In genomic region chr5:105425587-105425986, GRCm38 (mm10) we compare ENCODE assay signal across 30 mouse cellular contexts.
"Had no signal": no experiment of that assay in that cellular context is flagged by ENCODE, and none has a peak within 500 bp of the region (broad histone marks: within the 10 kb centered on the region; RNA-seq: fewer than 3 reads in every experiment).

No protein-coding gene starts in this region.

- DNase-seq: left cerebral cortex, postnatal 4 days; liver; liver, embryonic 13.5 days; lung, adult 18-20 months; lung, adult 2 months; lung, embryonic 14.5 days; lung, postnatal 10 days; lung, postnatal 14 days; lung, postnatal 36 days; lung, postnatal 4 days; midbrain, embryonic 14.5 days had no signal

- H3K27ac ChIP-seq: left cerebral cortex, adult 2 months; limb, embryonic 10.5 days; limb, embryonic 12.5 days; limb, embryonic 13.5 days; limb, embryonic 15.5 days; liver, embryonic 13.5 days; liver, embryonic 14.5 days; liver, embryonic 15.5 days; lung, embryonic 15.5 days; macrophage; midbrain, embryonic 10.5 days; midbrain, embryonic 12.5 days; midbrain, embryonic 13.5 days; midbrain, embryonic 15.5 days had no signal

- H3K36me3 ChIP-seq: limb, embryonic 10.5 days; limb, embryonic 12.5 days; limb, embryonic 13.5 days; limb, embryonic 15.5 days; liver, embryonic 15.5 days; lung, embryonic 15.5 days had no signal

- H3K9me3 ChIP-seq: limb, embryonic 10.5 days; limb, embryonic 12.5 days; limb, embryonic 13.5 days; limb, embryonic 15.5 days; liver, embryonic 13.5 days; liver, embryonic 15.5 days; lung, embryonic 15.5 days; megakaryocyte, embryonic 14.5 days had no signal

- H3K4me3 ChIP-seq: left cerebral cortex, adult 2 months; limb, embryonic 10.5 days; limb, embryonic 12.5 days; limb, embryonic 13.5 days; limb, embryonic 15.5 days; liver, embryonic 13.5 days; liver, embryonic 15.5 days; lung, embryonic 15.5 days; midbrain, embryonic 10.5 days; midbrain, embryonic 12.5 days; midbrain, embryonic 13.5 days; midbrain, embryonic 15.5 days; myocyte had no signal

- H3K9ac ChIP-seq: limb, embryonic 12.5 days; limb, embryonic 13.5 days; limb, embryonic 15.5 days; liver, embryonic 13.5 days; liver, embryonic 14.5 days; liver, embryonic 15.5 days; lung, embryonic 14.5 days; lung, embryonic 15.5 days; midbrain, embryonic 12.5 days; midbrain, embryonic 13.5 days; midbrain, embryonic 15.5 days had no signal

- H3K4me1 ChIP-seq: limb, embryonic 13.5 days; liver, embryonic 15.5 days; lung, embryonic 15.5 days; midbrain, embryonic 12.5 days; midbrain, embryonic 15.5 days had no signal

- H3K4me2 ChIP-seq: limb, embryonic 12.5 days; limb, embryonic 13.5 days; limb, embryonic 15.5 days; liver, embryonic 11.5 days; liver, embryonic 13.5 days; liver, embryonic 15.5 days; lung, embryonic 14.5 days; lung, embryonic 15.5 days; midbrain, embryonic 11.5 days; midbrain, embryonic 12.5 days; midbrain, embryonic 13.5 days; midbrain, embryonic 15.5 days had no signal

- ATAC-seq: lung, postnatal 0 days; midbrain, embryonic 13.5 days; midbrain, embryonic 15.5 days; midbrain, embryonic 16.5 days had no signal

- H3K27me3 ChIP-seq: limb, embryonic 12.5 days; limb, embryonic 13.5 days; limb, embryonic 15.5 days; liver, embryonic 13.5 days; liver, embryonic 15.5 days; lung, embryonic 15.5 days; megakaryocyte, embryonic 14.5 days; midbrain, embryonic 12.5 days; midbrain, embryonic 13.5 days; midbrain, embryonic 15.5 days had no signal
